Mouse (Mus musculus): ENCODE measurements around the gene Zkscan8. TPM values are rescaled to one million over a fixed set of nuclear protein-coding genes. Genes with fewer than 3 reads are reported as not detected.
A peak's percentile ranks its signal among the peaks of the same experiment; 100 is the strongest.
"Not testable (repeated sequence)": the region's sequence is repeated elsewhere in the genome, so short reads cannot be mapped to it uniquely, and the experiment has no call there.

Gene Zkscan8
- polyA plus RNA-seq (2012; ENCODE audit: insufficient read depth, insufficient read length, low replicate concordance, missing spikeins): not detected in 2 replicates

DNA sequence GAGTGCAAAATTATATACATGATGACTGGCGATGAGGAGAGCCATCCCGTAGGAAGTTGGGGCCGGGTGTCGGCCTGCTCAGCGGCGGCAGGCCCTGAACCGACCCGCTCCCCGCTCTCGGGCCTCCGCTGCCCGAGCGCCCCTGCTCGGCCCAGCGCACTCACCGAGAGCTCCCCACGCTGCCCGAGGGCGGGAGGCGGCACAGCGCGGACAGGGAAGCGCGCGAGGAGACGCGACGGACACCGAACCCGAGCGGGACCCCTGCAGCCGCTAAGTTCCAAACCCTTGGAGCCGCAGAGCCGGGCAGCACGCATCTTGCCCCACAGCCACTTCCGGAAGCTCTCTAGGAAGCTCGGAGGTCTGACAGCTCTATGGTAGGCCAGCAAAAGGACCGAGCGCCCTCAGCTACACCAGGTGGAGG lies at the start of gene Zkscan8:
Gene Zkscan8 (minus strand): TSS at position 340 of the 421 bp plus-strand sequence.
- under 1% methylated on average over 39 of the region's 39 CpGs for WGBS
- Histone ChIP-seq H3K4me1 (ENCODE audit: control insufficient read depth, insufficient read depth, low read length) (no peaks in the 10 kb centered on the region), H3K4me3 (ENCODE audit: insufficient read depth, low read depth, low read length) (peak within 1 kb of the TSS; percentile 60), H3K27ac (ENCODE audit: insufficient read depth, low read depth, low read length) (0 out of 2 replicates have a peak within 1 kb of the TSS, but pooled peaks have one; percentile 14)
- no peak for TF ChIP-seq CTCF (IDR thresholded peaks at IDR 0.05; ENCODE audit: insufficient read depth, low read depth, low read length)
- TF ChIP-seq POLR2A (IDR thresholded peaks at IDR 0.05; ENCODE audit: insufficient read depth, low read depth, low read length): peak; percentile 24; the same call in 1 of the 2 replicates

DNA sequence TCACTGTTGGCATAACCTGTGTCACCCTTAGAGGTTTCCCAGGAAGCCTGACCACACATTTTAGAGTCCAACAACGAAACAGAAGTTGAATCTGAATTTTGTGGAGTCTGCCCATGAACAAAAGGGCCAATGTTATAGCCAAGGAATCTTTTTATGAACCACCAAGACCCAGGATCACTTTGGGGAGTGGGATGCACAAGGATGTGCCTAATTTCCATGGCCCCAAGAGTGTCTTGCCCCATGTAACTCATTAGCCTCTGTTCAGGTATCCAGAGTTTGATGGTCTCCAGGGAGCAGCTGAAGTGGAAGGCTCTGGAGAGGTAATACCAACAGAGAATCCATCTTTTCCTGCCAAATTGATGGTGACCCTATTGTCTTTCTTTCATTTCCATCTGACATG lies 28.9 kb upstream of the Zkscan8 start, which contains the start of gene Olfr1535:
Gene Olfr1535 (minus strand): TSS at position 101 of the 400 bp plus-strand sequence.
- TF ChIP-seq POLR2A (IDR thresholded peaks at IDR 0.05; ENCODE audit: insufficient read depth, low read depth, low read length) (no peak), CTCF (IDR thresholded peaks at IDR 0.05; ENCODE audit: insufficient read depth, low read depth, low read length) (no peak)
- Histone ChIP-seq H3K4me1 (ENCODE audit: control insufficient read depth, insufficient read depth, low read length) (no peaks in the 10 kb centered on the region), H3K27ac (ENCODE audit: insufficient read depth, low read depth, low read length) (no peak within 1 kb of the TSS), H3K4me3 (ENCODE audit: insufficient read depth, low read depth, low read length) (no peak within 1 kb of the TSS)
- WGBS: 41% methylated on average over 1 of the region's 1 CpGs

DNA sequence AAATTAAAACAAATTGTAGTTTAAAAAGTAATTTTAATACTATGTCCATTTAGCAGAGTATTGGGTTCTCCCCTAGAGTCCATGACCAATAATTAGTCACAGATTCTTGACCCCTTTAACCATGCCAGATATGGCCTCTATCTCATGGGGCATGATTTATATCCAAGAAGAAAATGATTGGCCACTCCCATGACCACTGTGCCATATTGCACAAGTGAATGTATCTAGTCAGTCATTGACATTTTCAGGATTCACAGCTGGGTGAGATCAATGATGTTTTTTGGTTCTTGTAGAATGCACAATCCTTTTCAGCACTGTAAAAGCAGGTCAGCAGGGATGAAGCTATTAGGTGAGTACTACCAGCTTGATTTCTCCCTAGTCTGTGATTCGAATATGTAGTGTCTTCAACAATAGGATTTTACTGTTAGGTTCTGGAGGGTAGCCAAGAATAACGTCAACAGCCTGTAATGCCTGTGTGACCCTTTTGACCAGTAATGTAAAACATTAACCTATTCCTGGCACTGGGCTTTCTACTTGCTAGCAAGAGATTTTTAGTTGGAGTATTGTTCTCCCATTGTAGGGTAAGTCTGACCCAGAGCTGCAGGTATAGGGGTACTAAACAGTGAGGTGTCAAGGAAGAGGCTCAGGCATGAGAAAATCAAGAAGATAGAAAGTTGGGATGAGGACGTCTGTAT lies 19.6 kb upstream of the Zkscan8 start:
- TF ChIP-seq POLR2A (IDR thresholded peaks at IDR 0.05; ENCODE audit: insufficient read depth, low read depth, low read length): no peak
- TF ChIP-seq CTCF (IDR thresholded peaks at IDR 0.05; ENCODE audit: insufficient read depth, low read depth, low read length): no peak
- 34% methylated on average over 3 of the region's 3 CpGs for WGBS
- Histone ChIP-seq H3K27ac (ENCODE audit: insufficient read depth, low read depth, low read length) (no peak overlapping the region), H3K4me3 (ENCODE audit: insufficient read depth, low read depth, low read length) (no peak overlapping the region), H3K4me1 (ENCODE audit: control insufficient read depth, insufficient read depth, low read length) (no peaks in the 10 kb centered on the region)

DNA sequence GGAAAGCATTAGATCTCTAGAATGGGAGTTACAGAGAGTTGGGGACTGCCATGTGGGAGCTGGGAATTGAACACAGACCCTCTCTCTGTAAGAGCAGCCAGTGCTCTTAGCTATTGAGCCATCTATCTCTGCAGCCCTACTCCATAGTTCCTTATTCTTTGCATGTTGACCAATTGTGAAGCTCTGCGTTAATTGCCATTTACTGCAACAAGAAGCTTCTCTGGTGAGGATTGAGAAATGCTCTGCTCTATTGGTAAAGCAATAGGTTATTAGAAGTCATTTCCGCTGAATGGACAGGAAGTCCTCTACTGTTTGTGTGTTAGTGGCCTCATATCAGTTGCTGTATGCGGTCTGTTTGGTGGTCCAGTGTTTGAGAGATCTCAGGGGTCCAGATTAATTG lies 18.6 kb upstream of the Zkscan8 start:
- Histone ChIP-seq H3K4me1 (ENCODE audit: control insufficient read depth, insufficient read depth, low read length) (no peaks in the 10 kb centered on the region), H3K27ac (ENCODE audit: insufficient read depth, low read depth, low read length) (no peak overlapping the region), H3K4me3 (ENCODE audit: insufficient read depth, low read depth, low read length) (no peak overlapping the region)
- WGBS: 94% methylated on average over 3 of the region's 3 CpGs
- TF ChIP-seq POLR2A (IDR thresholded peaks at IDR 0.05; ENCODE audit: insufficient read depth, low read depth, low read length) (no peak), CTCF (IDR thresholded peaks at IDR 0.05; ENCODE audit: insufficient read depth, low read depth, low read length) (no peak)

DNA sequence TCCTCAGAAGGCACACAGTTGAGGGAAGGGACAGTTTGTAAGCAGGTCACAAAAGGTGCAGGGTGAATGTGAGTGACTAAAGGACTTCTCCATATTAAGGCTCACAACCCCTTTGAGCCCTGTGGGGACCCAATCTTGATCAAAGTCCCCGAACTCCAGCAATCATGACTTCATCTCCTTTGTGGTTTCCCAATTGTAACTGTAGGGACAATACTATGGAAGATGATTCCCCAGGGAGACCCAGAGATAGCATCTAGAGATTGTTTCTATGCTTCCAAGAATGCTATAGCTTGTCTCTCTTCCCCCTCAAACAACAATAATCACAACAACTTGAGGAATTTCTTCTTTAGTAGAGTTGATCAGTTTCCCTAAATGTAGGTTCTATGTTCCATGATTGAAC lies 11.8 kb upstream of the Zkscan8 start, which contains the start of gene Olfr1366:
Gene Olfr1366 (minus strand): TSS at position 101 of the 400 bp plus-strand sequence.
- H3K27ac ChIP-seq (ENCODE audit: insufficient read depth, low read depth, low read length): no peak within 1 kb of the TSS
- 78% methylated on average over 1 of the region's 1 CpGs for WGBS
- no peak for TF ChIP-seq CTCF (IDR thresholded peaks at IDR 0.05; ENCODE audit: insufficient read depth, low read depth, low read length)
- no peak for TF ChIP-seq POLR2A (IDR thresholded peaks at IDR 0.05; ENCODE audit: insufficient read depth, low read depth, low read length)
- no peaks in the 10 kb centered on the region for H3K4me1 ChIP-seq (ENCODE audit: control insufficient read depth, insufficient read depth, low read length)
- no peak within 1 kb of the TSS for H3K4me3 ChIP-seq (ENCODE audit: insufficient read depth, low read depth, low read length)

DNA sequence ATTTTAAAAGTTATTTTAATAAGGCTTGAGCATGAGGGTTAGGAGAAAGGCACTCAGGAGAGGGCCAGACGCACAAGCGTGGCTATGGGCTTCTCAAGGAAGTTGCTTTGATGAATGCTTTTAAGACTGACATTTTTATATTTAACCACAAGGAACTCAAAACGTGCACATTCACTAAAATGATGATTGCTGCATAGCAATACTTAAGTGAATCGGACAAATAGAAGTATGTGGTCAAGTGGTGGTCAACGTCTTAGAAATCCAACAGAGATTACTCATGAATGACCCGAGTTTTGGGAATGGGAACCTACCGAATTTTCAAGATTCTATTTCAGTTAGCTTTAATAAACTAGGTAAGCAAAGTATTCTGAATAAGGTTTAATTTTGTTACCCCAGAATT lies 784 bp downstream of the Zkscan8 start:
- Histone ChIP-seq H3K27ac (ENCODE audit: insufficient read depth, low read depth, low read length) (no peak overlapping the region), H3K4me3 (ENCODE audit: insufficient read depth, low read depth, low read length) (no peak overlapping the region), H3K4me1 (ENCODE audit: control insufficient read depth, insufficient read depth, low read length) (no peaks in the 10 kb centered on the region)
- TF ChIP-seq POLR2A (IDR thresholded peaks at IDR 0.05; ENCODE audit: insufficient read depth, low read depth, low read length) (no peak), CTCF (IDR thresholded peaks at IDR 0.05; ENCODE audit: insufficient read depth, low read depth, low read length) (no peak)
- 39% methylated on average over 7 of the region's 7 CpGs for WGBS

DNA sequence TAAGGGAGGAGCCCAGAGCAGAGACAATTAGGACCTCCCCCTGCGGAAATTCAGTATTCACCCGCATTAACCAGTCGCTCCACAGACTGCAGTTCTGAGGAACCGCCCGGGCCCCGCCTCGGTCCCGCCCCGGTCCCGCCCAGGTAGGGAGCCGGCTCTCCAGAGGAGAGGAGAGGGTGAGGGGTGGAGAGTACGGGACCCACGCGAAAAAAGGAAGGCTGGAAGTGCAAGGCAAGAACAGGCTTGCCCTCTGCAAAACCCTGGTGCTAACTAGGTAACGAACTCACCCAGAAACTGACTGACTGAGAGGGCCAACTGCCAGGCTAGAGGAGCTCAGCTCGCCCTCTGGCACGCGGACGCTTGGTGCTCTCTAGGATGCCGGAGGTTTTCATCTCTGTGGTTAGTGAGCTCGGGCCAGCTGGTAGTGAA lies 24.7 kb downstream of the Zkscan8 start:
- peak overlapping the region; percentile 80 for H3K4me3 ChIP-seq (ENCODE audit: insufficient read depth, low read depth, low read length)
- H3K4me1 ChIP-seq (ENCODE audit: control insufficient read depth, insufficient read depth, low read length): no peaks in the 10 kb centered on the region
- WGBS: under 1% methylated on average over 21 of the region's 21 CpGs
- no peak for TF ChIP-seq CTCF (IDR thresholded peaks at IDR 0.05; ENCODE audit: insufficient read depth, low read depth, low read length)
- peak; percentile 69 for TF ChIP-seq POLR2A (IDR thresholded peaks at IDR 0.05; ENCODE audit: insufficient read depth, low read depth, low read length)
- H3K27ac ChIP-seq (ENCODE audit: insufficient read depth, low read depth, low read length): peak overlapping the region; percentile 60; the same call in 1 of the 2 replicates

DNA sequence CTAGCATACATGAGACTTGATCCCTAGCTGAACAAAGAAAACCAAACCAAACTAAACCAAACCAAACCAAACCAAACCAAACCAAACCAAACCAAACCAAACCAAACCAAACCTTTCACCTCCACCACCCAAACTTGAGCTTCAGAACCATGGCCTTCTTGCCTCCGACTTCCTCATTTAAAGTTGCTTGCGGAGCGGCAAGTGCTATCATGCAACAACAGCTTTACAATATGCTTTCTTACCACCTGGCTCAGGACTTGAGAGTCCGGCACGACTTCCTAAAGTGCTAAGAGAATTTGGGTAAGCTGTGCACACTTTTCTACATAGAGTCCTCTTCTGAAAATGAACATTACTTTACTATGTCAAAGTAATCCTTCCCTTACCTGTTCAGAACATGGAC lies 28.6 kb downstream of the Zkscan8 start:
- no peak for TF ChIP-seq POLR2A (IDR thresholded peaks at IDR 0.05; ENCODE audit: insufficient read depth, low read depth, low read length)
- TF ChIP-seq CTCF (IDR thresholded peaks at IDR 0.05; ENCODE audit: insufficient read depth, low read depth, low read length): no peak
- H3K4me1 ChIP-seq (ENCODE audit: control insufficient read depth, insufficient read depth, low read length): no peaks in the 10 kb centered on the region
- H3K27ac ChIP-seq (ENCODE audit: insufficient read depth, low read depth, low read length): no peak overlapping the region
- no peak overlapping the region for H3K4me3 ChIP-seq (ENCODE audit: insufficient read depth, low read depth, low read length)
- WGBS: 88% methylated on average over 5 of the region's 5 CpGs

DNA sequence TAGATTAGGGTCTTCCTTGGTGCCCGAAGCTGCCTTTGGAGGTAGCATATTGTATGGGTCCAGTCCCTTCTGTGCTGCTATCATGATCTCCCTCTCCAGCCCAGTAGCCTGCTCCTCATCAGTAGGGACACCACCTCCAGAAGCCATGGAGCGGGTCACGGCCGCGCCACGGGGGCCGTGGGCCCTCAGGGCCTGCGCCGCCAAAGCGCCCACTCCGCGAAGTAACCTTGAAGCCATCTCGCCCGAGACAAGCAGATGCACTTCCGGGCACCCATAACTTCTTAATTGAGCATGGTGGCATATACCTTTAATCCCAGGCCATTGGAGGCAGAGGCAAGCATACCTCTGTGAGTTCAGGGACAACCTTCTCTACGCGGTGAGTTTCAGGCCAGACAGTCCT lies 29.7 kb downstream of the Zkscan8 start, which contains the start of gene Gm11273:
Gene Gm11273 (minus strand): TSS at position 237 of the 400 bp plus-strand sequence.
- WGBS: 94% methylated on average over 17 of the region's 17 CpGs

More for the DNA sequence above, 29.7 kb downstream of the Zkscan8 start, which contains the start of gene Gm11273:
- H3K4me3 ChIP-seq (ENCODE audit: insufficient read depth, low read depth, low read length); H3K27ac ChIP-seq (ENCODE audit: insufficient read depth, low read depth, low read length); H3K4me1 ChIP-seq (ENCODE audit: control insufficient read depth, insufficient read depth, low read length): not testable (repeated sequence)

Measured in olfactory bulb, adult 2 months (tissue).